Mouse (Mus musculus) layer of hippocampus, adult 9-11 months (tissue): Measurements from ENCODE around the gene Hist1h2bg.
"Not testable (repeated sequence)": the region's sequence is repeated elsewhere in the genome, so short reads cannot be mapped to it uniquely, and the experiment has no call there.

Experiments
- DNase-seq: peaks from one replicate; pipeline ENCODE4 v3.0.0; 2022

Gene Hist1h2bg

DNA sequence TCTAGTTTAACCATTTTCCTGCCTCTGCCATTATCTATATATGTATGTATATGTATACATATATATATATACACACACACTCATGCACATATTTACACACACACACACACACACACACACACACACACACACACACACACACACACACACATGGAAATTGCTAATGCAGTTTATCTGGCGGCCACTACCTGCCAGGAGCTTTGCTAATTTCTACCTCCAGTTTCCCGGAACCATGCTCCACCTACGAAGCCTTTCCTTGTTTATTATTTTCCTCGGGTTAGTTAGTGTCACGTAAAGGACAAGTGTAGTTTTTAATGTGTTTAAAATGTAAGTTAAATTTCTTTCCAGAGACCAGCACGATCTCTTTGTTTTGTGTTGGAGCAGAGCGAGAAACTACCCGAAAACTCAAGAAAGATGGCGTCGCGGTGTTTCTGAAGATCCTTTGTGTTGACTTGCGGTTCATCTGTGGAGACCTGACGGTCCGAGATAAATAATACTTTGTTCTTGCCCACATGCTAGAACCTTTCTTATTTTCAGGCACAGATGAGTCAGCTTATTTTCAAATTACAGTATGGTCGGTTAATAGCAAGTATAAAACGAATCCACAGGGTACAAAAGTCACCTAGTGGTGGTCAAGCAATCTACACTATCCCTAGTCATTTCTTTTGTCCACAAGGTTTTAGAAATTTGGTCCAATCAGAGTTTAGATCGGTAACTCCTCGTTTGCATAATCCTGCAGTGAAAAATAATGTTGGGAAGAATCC lies 8.3 kb upstream of the Hist1h2bg start:
- DNase-seq, result no peak

DNA sequence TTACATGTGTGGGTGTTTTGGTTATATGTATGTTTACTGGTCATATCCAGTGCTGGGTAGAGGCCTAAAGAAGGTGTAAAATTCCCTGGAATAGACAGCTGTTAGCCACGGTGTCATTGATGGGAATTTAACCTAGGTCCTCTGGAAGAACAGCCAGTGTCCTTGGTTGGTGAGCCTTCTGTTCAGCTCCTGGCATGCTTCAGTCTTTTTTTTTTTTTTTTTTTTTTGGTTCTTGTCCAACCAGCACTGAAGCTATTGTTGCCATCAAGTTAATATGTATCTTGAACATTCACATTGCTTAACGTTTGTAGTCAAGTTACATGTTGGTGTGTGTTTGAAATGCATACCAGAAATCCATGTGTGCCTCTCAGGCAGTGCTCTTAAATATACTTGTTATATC lies 6.7 kb upstream of the Hist1h2bg start:
- DNase-seq, result no peak

DNA sequence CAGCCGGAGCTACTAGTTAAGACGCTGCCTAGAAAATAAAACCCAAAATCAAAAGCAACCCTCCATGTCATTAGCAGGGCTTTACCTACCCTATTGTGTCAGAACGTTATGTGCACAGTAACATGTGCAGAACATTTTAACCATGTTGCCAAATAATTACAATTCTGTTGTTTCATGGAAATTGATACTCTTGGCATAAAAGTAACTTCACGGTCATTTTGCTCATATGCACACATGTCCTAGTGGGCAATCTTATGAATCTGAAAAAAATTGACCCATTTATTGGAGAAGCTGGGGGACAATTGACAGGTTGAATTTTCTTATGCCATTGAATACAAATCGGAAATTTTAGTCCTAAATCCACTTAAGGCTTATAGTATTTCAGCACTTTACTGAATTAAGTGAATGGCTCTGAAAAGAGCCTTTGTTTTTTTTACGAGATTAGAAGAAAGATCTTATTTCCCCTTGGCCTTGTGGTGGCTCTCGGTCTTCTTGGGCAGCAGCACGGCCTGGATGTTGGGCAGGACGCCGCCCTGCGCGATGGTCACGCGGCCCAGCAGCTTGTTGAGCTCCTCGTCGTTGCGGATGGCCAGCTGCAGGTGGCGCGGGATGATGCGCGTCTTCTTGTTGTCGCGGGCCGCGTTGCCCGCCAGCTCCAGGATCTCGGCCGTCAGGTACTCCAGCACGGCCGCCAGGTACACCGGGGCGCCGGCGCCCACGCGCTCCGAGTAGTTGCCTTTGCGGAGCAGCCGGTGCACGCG lies 755 bp upstream of the Hist1h2bg start:
- not testable (repeated sequence) for DNase-seq

DNA sequence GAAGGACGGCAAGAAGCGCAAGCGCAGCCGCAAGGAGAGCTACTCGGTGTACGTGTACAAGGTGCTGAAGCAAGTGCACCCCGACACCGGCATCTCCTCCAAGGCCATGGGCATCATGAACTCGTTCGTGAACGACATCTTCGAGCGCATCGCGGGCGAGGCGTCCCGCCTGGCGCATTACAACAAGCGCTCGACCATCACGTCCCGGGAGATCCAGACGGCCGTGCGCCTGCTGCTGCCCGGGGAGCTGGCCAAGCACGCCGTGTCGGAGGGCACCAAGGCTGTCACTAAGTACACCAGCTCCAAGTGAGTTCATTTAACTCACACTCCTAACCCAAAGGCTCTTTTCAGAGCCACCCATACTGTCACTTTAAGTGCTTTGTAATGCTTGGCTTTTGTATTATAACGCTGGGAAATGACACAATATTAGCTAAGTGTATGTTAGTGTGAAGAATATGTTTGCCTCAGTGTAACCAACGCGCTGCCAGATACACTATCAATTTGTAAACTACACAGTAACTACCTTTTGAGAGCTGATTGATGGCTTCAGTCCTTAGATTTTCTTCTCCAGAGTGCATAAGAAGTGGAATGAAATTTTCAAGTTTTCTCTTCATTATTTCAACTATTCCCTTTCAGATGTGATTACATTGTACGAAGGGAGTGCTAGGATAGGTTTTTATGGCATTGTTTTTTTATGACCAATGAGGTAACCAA lies 465 bp downstream of the Hist1h2bg start:
- DNase-seq, result not testable (repeated sequence)

DNA sequence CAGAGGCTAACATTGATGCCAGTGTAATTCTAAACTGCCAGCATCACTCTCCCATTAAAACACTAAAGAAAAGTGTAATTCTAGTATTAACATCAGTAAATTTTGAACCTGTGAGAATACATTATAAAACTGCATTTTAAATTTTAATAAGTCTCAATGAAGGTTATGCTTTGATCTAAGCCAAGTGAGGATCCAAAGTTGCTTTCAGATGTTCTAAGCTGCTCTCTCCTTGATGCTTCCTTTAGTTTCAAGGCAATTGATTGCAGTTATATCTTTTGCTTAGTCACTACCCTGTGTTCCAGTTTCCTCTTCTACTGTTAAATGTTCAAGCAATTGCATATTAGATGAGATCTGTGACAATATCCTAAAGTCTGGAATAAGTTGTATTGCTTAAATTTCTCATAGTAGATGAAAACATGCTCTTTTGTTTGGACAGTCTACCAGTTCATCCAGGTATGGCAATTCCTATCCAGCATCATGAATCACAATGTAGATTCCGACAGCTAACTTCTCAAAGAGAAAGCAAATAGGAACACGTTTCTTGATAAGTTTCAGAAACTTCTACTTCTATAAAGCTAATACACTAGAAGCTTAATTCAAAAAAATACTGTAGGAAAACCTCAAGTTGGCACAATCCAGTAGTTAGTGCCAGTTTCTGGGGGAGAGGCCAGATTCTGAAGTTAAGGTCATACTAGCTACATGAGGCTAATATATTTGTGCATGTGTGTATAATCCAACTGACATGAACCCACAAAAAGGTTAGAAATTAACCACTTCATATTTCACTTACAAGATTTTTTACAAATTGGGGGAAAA lies 1.2 kb downstream of the Hist1h2bg start:
- DNase-seq, result no peak

GRCm38 (mm10) chr13:23573034-23573897 lies 2.1 kb downstream of the Hist1h2bg start:
- DNase-seq, result not testable (repeated sequence)

GRCm38 (mm10) chr13:23573898-23574524 lies 2.8 kb downstream of the Hist1h2bg start, which contains the start of the genes Hist1h2bf and Hist1h2ad:
TSS of gene Hist1h2bf (minus strand) at chr13:23574196.
TSS of gene Hist1h2ad (plus strand) at chr13:23574381.
- DNase-seq, result peak; percentile 97

DNA sequence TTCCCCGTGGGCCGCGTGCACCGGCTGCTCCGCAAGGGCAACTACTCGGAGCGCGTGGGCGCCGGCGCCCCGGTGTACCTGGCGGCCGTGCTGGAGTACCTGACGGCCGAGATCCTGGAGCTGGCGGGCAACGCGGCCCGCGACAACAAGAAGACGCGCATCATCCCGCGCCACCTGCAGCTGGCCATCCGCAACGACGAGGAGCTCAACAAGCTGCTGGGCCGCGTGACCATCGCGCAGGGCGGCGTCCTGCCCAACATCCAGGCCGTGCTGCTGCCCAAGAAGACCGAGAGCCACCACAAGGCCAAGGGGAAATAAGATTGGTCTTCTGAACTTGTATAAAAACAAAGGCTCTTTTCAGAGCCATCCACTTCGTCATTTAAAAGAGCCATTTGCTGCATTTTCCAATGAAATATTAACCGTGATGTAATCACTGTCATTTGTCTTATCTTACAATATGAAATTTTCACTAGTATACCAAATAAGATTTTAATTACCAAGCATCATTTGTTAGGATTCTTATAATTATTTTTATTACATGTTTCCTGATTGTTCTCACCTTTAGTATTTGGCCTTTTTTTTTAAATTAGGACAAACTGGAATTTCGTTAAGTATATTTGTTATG lies 3.5 kb downstream of the Hist1h2bg start:
- not testable (repeated sequence) for DNase-seq

- DNase-seq, result peak; percentile 73
Observed at GRCm38 (mm10) chr13:23575271-23575851, 4.2 kb downstream of the Hist1h2bg start, which contains the start of gene Hist1h3d. TSS of gene Hist1h3d (plus strand) at chr13:23575763.

DNA sequence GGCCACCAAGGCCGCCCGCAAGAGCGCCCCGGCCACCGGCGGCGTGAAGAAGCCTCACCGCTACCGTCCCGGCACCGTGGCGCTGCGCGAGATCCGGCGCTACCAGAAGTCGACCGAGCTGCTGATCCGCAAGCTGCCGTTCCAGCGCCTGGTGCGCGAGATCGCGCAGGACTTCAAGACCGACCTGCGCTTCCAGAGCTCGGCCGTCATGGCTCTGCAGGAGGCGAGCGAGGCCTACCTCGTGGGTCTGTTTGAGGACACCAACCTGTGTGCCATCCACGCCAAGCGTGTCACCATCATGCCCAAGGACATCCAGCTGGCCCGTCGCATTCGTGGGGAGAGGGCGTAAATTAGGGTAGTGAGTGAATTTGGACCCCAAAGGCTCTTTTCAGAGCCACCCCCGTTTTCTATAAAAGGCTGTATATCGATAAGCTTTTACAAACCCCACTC lies 4.7 kb downstream of the Hist1h2bg start:
- not testable (repeated sequence) for DNase-seq

DNA sequence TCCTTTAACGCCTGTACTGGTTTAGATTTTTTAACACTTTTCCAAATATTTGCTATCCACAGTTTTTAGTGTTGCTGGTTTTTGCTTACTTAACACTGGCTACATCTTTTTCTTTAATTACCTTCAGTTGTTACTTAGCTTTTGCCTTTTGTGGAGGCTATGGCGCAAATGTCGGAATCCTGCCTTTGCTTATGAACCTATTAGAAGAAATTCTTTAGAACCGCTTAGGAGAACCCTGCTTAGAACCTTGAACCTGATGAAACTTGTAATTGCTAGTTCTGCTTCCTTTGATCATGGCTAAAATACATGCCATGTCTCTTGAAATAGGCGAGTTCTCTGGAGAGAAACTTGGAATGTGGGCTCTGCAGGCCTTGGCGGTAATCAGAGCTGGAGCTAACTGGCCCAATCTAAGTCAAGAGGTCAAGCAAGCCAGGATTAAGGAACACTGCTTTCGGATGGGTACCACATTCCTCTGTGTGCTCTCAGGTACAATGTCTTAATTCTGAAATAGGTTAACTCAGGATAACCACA lies 5.2 kb downstream of the Hist1h2bg start:
- DNase-seq, result no peak

DNA sequence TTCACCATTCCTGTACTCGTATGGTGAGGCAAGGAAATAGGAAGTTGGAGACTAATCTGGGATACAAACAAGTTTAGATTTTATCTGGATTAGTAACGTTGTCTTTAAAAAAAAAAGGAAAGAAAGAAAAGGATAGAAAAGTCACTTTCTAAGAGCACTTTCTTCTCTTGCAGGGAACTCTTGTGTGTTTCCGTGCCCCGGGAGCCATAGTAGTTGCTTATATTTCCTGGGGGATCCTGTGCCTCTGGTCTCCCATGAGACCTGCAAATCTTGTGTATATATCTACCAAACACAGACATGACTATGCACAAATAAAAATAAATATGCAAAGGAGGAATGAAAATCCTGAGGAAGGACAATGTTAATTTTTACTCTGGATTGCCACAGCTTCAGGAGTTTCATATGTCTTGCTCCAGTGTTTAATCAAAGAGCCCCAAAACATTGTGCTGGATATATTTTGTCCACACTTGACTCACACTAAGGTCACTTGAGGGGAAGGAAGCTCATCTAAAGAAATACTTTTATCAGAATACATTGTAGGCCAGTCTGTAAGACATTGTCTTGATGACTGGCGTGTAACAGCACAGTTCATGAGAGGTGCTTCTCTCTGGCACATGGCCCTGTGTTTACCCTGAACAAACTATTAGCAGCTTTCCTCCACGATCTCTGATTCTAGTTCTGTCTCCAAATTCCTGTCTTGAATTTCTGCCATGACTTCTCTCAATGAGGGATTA lies 5.9 kb downstream of the Hist1h2bg start:
- DNase-seq, result no peak

GRCm38 (mm10) chr13:23577835-23578234 lies 6.6 kb downstream of the Hist1h2bg start:
- no peak for DNase-seq

- DNase-seq, result peak; percentile 97
Observed at GRCm38 (mm10) chr13:23581408-23582218, 10.4 kb downstream of the Hist1h2bg start, which contains the start of gene Hist1h4d. TSS of gene Hist1h4d (plus strand) at chr13:23581598.

GRCm38 (mm10) chr13:23582219-23583056 lies 11.2 kb downstream of the Hist1h2bg start:
- no peak for DNase-seq

GRCm38 (mm10) chr13:23583387-23584068 lies 12.3 kb downstream of the Hist1h2bg start:
- DNase-seq, result no peak
